Mouse (Mus musculus): ENCODE measurements at regions not wholly inside any gene's neighbourhood (a gene's known extent, or its start where the extent isn't known, plus 50 kb on each side); places are given as distances from the start of the nearest gene placed in this dataset.

GRCm38 (mm10) chr12:13052164-13052563 lies 110.5 kb upstream of the Mycn start:
- intact Hi-C loops (cut with DNase I), result loop anchor here (5.0 to 10.0 kb wide), 2 partner anchors 85 to 163 kb away; no protein-coding TSS in a partner anchor
- no peak for DNase-seq (ENCODE audit: low spot score in 2 of 2)

- intact Hi-C loops (cut with DNase I), result loop anchor here (5.0 to 10.0 kb wide), 2 partner anchors 88 to 165 kb away; no protein-coding TSS in a partner anchor
- no peak for DNase-seq (ENCODE audit: low spot score in 2 of 2)
Measured at GRCm38 (mm10) chr12:13049659-13050058, 107.9 kb upstream of the Mycn start.

DNA sequence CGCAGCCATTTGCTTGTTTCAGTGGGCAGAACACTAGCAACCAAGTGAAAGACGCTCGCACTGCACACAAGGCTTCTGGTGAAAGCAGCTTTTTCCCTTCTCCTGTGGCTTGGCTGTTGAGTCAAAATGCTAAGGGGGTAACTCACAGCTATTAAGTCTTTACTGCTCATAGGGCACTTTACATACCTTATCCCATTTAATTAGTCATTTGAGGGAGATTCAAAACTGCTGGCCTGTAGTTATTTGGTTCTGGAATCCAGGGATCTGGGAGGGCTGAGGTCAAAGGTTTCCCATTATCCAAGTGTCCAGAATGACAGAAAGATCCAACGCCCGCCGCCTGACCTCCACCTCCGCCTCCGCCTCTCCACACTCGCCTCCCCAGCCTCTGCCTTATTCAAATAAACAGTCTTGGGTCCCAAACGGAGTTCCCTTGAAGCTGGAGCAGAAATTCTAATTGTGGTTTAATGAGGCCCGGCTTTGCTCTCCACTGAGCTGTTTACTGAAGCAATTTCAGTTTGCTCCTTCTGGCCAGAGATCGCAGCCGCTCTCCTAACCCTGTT lies 106.5 kb upstream of the Mycn start:
- DNase-seq (ENCODE audit: low spot score in 2 of 2), result no peak

GRCm38 (mm10) chr12:13042934-13043333 lies 101.2 kb upstream of the Mycn start:
- DNase-seq (ENCODE audit: low spot score in 2 of 2), result no peak
- intact Hi-C loops (cut with DNase I), result no loop called here

More for the DNA sequence above, 106.5 kb upstream of the Mycn start:
- intact Hi-C loops (cut with DNase I), result no loop called here

DNA sequence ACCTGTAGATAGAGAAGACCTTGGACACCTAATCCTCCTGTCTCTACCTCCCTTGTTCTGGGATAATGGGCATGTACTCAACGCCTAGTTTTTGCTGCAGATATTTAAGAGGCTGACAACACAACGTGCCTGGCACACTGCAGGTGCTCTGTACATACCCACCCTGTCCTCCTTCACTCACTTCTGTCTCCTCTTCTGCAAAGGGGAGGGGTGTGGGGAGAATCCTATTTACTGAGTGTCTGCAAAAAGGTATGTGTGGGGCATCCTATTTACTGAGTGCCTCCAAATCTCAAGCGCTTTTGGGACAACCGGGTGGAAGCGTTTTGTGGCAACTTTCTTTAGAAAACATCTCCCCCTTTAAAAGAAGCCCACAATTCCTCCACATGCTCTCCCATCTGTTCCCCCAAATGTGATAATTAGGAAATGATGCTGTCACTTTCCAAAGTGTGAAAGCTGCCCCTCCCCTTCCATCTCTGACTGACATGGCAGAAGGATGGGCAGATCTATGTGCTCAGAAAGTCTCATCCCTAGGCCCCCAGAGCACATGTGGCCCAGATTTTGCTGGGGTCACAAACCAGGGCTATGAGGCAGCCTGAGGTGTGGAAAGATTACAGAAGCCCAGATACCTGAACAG lies 93.5 kb upstream of the Mycn start:
- no peak for DNase-seq (ENCODE audit: low spot score in 2 of 2)
- intact Hi-C loops (cut with DNase I), result no loop called here

DNA sequence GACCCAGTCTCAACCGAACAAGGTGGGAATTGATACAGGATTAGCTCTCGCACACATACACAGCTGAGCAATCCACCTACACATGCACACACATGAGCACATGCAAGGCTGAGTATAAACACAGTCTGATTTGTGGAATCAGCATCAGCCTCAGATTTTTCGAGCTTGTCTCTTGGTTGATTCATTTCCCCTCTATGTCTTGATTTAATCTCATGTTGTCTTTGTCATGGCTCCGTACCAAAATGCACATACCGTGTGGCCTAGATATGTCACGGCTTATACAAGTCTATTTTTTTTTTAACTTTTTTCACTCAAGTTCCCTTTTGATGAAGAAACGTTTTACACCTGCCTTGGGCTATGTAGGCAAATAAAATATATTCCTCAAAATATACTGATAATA lies 88.6 kb upstream of the Mycn start:
- intact Hi-C loops (cut with DNase I), result no loop called here
- DNase-seq (ENCODE audit: low spot score in 2 of 2), result no peak

DNA sequence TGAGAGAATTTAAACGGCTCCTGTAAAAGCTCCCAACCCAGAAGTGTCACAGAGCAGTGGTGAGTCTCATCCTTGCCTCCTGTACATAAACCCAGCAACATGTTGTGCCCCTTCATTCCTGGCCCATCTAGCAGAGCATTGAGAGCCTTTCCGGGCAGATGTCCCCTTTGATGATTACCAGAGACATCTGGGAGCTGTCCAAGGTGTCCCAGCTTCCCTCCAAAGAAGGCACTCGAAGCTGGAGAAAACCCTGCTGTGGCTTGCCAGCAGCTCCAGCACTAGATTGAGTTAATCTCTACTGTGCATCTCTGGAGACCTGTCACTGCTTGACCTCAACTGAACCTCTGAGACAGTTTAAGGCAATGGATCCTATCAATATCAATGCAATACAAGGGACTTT lies 86.4 kb upstream of the Mycn start:
- intact Hi-C loops (cut with DNase I), result no loop called here
- no peak for DNase-seq (ENCODE audit: low spot score in 2 of 2)

DNA sequence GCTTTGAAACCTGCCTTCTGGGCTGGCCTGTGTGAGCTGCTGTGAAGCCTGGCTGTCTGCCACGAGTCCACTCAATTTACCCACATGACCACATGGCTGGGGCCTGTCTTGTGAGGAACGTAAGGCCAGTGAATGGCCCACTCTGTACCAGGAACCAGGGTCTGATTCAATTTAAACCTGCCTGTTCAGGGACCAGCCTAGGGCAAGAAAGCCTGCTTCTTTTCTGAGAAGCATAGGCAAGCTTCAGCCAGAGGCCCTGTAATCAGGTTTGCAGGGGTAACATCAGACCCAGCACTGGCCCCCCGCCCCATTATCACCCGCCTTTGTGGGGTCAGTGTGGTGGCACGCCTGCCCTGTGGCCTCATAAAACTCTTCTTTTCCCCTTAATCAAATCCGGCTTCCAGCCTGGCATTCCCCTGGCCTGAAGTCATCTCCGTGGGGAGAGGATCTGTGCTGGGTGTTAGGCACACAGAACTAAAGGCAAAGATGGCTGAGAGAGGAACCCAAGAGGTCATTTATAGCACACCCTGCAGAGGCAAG lies 84.4 kb upstream of the Mycn start:
- no peak for DNase-seq (ENCODE audit: low spot score in 2 of 2)
- intact Hi-C loops (cut with DNase I), result no loop called here

GRCm38 (mm10) chr12:13024215-13024841 lies 82.6 kb upstream of the Mycn start:
- intact Hi-C loops (cut with DNase I), result no loop called here
- no peak for DNase-seq (ENCODE audit: low spot score in 2 of 2)

DNA sequence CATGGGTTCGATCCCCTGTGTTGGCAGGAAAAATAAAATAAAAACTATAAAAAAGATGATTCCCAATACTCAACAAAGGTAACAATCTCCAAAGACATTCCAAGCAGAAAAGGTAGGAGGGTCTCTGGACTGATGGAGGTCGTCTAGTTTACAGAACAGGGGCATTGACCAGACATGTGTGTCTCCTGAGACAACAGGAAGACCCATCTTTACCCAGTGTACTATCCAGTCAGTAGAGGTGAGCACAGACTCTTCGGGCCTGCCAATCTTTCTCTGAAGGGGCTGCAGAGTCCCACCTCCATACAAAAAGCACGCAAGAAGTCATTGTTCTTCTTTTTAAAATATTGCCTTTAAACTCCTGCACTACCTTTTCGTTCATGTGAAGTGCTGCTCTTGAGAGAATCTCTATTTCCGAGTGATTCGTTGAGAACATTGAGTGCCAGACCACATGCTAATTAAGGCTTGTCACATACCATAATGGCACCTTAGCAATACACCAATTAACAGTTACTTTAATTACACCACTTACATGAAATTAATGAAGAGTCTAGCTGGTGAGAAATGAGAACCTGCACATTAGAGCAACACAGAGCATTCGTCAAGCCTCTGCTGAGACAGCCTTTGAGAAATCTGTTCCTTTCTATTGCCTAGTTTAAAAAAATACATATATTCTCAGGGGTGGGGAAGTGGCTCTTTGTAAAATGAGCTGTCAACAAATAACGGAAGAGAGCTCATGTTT lies 69.5 kb upstream of the Mycn start:
- intact Hi-C loops (cut with DNase I), result no loop called here
- DNase-seq (ENCODE audit: low spot score in 2 of 2), result no peak

- DNase-seq (ENCODE audit: low spot score in 2 of 2), result no peak
Measured at GRCm38 (mm10) chr12:13010405-13010804, 68.7 kb upstream of the Mycn start.

GRCm38 (mm10) chr12:13009470-13009869 lies 67.8 kb upstream of the Mycn start:
- intact Hi-C loops (cut with DNase I), result no loop called here
- DNase-seq (ENCODE audit: low spot score in 2 of 2), result no peak

More at GRCm38 (mm10) chr12:13010405-13010804, 68.7 kb upstream of the Mycn start:
- intact Hi-C loops (cut with DNase I), result no loop called here

DNA sequence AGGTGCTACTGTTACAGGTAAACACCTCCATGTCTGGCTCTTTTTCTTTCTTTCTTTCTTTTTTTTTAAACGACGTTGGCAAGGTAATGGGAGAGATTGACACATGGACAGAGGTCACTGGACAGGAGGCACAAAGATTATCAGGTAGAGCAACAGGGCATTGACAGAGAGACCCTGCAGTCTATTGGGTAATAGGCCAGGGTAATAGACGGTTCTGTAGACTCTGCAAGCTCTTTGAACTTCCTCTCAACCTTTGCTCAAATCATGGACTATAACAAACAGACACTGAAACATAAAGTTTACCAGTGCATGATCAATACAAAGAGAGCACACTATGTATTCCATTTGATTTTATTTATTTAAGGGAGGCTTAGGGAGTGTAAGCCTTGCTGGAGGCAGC lies 61.0 kb upstream of the Mycn start:
- no peak for DNase-seq (ENCODE audit: low spot score in 2 of 2)
- intact Hi-C loops (cut with DNase I), result no loop called here

- intact Hi-C loops (cut with DNase I), result no loop called here
- DNase-seq (ENCODE audit: low spot score in 2 of 2), result no peak
Measured at GRCm38 (mm10) chr12:13002069-13002590, 60.4 kb upstream of the Mycn start.

- no peak for DNase-seq (ENCODE audit: low spot score in 2 of 2)
Measured at GRCm38 (mm10) chr12:12995974-12996361, 54.3 kb upstream of the Mycn start.

GRCm38 (mm10) chr12:12995061-12995973 lies 53.6 kb upstream of the Mycn start:
- no peak for DNase-seq (ENCODE audit: low spot score in 2 of 2)
- intact Hi-C loops (cut with DNase I), result no loop called here

More at GRCm38 (mm10) chr12:12995974-12996361, 54.3 kb upstream of the Mycn start:
- intact Hi-C loops (cut with DNase I), result no loop called here

DNA sequence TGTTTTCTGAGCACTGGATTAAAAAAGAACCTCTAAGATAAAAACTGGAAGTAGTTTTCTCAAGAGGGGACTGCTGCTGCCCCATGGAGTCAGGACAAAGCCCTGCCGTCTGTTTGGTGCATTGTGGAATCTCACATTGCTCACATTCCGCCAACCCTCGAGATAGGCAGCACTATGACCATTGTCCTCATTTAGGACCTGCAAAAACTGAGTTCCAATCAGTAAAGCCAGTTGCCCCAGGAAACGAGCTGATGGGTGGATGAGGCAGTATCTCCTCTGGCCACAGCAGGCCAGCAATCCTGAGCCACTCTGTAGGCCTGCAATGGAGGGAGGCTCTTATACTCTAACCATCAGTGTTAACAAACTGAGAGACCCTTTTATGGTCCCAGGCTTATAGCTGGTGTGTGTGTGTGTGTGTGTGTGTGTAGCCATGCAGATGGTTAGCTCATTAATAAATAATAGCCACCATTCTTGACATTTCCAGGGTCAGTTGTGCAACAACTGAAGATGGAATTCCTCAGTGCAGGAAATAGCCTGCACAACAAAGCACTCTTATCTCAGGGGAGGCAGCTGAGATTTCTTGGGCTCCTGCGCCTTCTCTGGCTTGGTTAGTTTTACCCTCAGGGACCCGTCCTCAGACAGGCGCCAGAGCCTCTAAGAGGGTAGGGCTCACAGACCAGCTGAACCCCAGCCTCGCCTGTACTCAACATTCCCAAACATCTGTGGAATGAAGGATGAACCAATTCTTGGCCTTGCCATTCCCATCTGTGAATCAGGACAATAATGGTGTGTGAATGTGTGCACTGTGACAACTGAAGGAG lies 52.4 kb upstream of the Mycn start:
- no peak for DNase-seq (ENCODE audit: low spot score in 2 of 2)

More for the DNA sequence above, 52.4 kb upstream of the Mycn start:
- intact Hi-C loops (cut with DNase I), result no loop called here

All from left cerebral cortex, postnatal 36 days (tissue).